Mouse (Mus musculus) ES-Bruce4 (cell line): ENCODE measurements around the gene Poc1b.

Experiments used
- CTCF ChIP-seq: IDR thresholded peaks from one replicate; pipeline ENCODE4 v1.8.1; 2011; ENCODE audit warnings: low read depth, low read length
- EP300 ChIP-seq: IDR thresholded peaks from 2 replicates; pipeline ENCODE4 v1.6.1; 2011; ENCODE audit warnings: low read depth, low read length; ENCODE audit not compliant: insufficient read depth
- POLR2A ChIP-seq: IDR thresholded peaks from one replicate; pipeline ENCODE4 v1.8.1; 2011; ENCODE audit warnings: low read length; ENCODE audit not compliant: insufficient read depth

DNA sequence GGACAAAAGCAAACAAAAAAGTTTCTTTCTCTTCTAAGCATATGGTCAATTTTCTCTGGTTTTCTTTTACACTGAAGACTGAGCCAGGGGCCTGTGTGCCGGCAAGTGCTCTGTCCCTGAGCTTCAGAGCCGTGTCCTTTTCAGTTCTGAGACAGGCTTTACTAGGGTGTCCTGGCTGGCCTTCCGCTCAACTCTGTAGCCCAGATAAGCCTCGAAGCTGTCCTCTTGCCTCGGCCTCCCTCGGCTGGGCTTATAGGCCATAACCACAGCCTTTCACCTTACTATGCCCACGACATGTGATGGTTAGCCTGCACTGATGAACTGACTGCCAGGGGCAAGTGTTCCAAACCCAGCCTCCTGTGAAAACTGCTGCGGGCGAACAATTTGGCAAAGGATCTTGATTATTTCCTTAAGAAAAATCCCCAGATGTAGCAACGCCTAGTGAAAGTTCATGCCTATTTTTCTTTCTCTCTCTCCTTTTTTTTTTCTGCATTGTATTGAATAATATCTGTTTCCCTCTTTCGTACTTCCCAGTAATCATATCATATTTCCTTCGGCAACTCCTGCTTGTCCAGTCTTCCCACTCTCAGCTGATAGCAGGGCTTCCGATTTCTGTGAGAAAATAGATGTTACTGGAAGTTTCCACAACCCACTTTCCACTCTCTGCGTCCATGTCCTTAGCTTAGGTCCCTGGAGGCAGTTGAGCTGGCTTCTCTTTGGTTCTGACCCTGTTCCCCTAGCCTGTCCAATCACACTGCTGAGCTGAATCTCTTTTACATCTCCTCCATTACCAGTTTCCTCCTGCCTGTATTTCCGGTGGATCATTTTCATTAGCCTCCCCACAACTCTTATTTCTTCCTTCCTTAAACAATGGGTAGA, 107.8 kb downstream of the Poc1b start:
- no peak for TF ChIP-seq CTCF
- no peak for TF ChIP-seq POLR2A
- TF ChIP-seq EP300: no peak
